Mouse (Mus musculus) bone marrow macrophage, adult 2 months (primary cell): ENCODE measurements at regions not wholly inside any gene's neighbourhood (a gene's known extent, or its start where the extent isn't known, plus 50 kb on each side); places are given as distances from the start of the nearest gene placed in this dataset.

Experiments used
- H3K27ac ChIP-seq: 2 replicates; pipeline ENCODE4 v1.5.1; 2012; ENCODE audit warnings: low read depth, low read length; ENCODE audit not compliant: insufficient read depth
- H3K4me1 ChIP-seq: 2 replicates; pipeline ENCODE4 v1.6.1; 2012; ENCODE audit warnings: low read length; ENCODE audit not compliant: control insufficient read depth, insufficient read depth
- H3K4me3 ChIP-seq: 2 replicates; pipeline ENCODE4 v1.5.1; 2012; ENCODE audit warnings: mild to moderate bottlenecking, low read length, moderate library complexity; ENCODE audit not compliant: insufficient read depth
- CTCF ChIP-seq: IDR thresholded peaks from 2 replicates; pipeline ENCODE4 v1.5.1; 2012; ENCODE audit warnings: low read depth, mild to moderate bottlenecking, low read length, moderate library complexity
- POLR2A ChIP-seq: IDR thresholded peaks from 2 replicates; pipeline ENCODE4 v1.6.1; 2012; ENCODE audit warnings: mild to moderate bottlenecking, low read depth, low read length, borderline replicate concordance

- Histone ChIP-seq H3K4me3 (no peak overlapping the region), H3K27ac (no peak overlapping the region), H3K4me1 (no peaks in the 10 kb centered on the region)
- TF ChIP-seq CTCF (no peak), POLR2A (no peak)
Observed at GRCm38 (mm10) chr7:129789461-129789860, 197.8 kb downstream of the Wdr11 start.

GRCm38 (mm10) chr7:129790590-129791449 is 199.2 kb downstream of the Wdr11 start:
- TF ChIP-seq CTCF = no peak
- no peak for TF ChIP-seq POLR2A
- H3K4me3 ChIP-seq = no peak overlapping the region

GRCm38 (mm10) chr7:129791450-129791820 is 199.8 kb downstream of the Wdr11 start:
- TF ChIP-seq CTCF (no peak), POLR2A (no peak)
- H3K4me3 ChIP-seq = no peak overlapping the region
- H3K4me1 ChIP-seq = no peaks in the 10 kb centered on the region
- no peak overlapping the region for H3K27ac ChIP-seq

More at GRCm38 (mm10) chr7:129790590-129791449, 199.2 kb downstream of the Wdr11 start:
- H3K27ac ChIP-seq = no peak overlapping the region
- H3K4me1 ChIP-seq = no peaks in the 10 kb centered on the region

- H3K4me3 ChIP-seq = no peak overlapping the region
- H3K4me1 ChIP-seq = no peaks in the 10 kb centered on the region
- H3K27ac ChIP-seq = no peak overlapping the region
- no peak for TF ChIP-seq CTCF
- no peak for TF ChIP-seq POLR2A
Observed at GRCm38 (mm10) chr7:129793733-129794132, 202.1 kb downstream of the Wdr11 start.

GRCm38 (mm10) chr7:129794276-129794675 is 202.6 kb downstream of the Wdr11 start:
- Histone ChIP-seq H3K27ac (no peak overlapping the region), H3K4me3 (no peak overlapping the region), H3K4me1 (no peaks in the 10 kb centered on the region)
- no peak for TF ChIP-seq POLR2A
- no peak for TF ChIP-seq CTCF

- Histone ChIP-seq H3K27ac (no peak overlapping the region), H3K4me1 (no peaks in the 10 kb centered on the region), H3K4me3 (no peak overlapping the region)
- TF ChIP-seq POLR2A = no peak
- TF ChIP-seq CTCF = no peak
Observed at GRCm38 (mm10) chr7:129798525-129798924, 206.9 kb downstream of the Wdr11 start.

- H3K4me1 ChIP-seq = no peaks in the 10 kb centered on the region
- no peak overlapping the region for H3K27ac ChIP-seq
- TF ChIP-seq CTCF (no peak), POLR2A (no peak)
- H3K4me3 ChIP-seq = no peak overlapping the region
Observed at GRCm38 (mm10) chr7:129800461-129800867, 208.8 kb downstream of the Wdr11 start.

- TF ChIP-seq CTCF (no peak), POLR2A (no peak)
- H3K27ac ChIP-seq = no peak overlapping the region
- no peaks in the 10 kb centered on the region for H3K4me1 ChIP-seq
- H3K4me3 ChIP-seq = no peak overlapping the region
Observed at GRCm38 (mm10) chr7:129801431-129801847, 209.8 kb downstream of the Wdr11 start.

GRCm38 (mm10) chr7:129802168-129802567 is 210.5 kb downstream of the Wdr11 start:
- no peak overlapping the region for H3K4me3 ChIP-seq
- TF ChIP-seq POLR2A (no peak), CTCF (no peak)
- no peak overlapping the region for H3K27ac ChIP-seq
- no peaks in the 10 kb centered on the region for H3K4me1 ChIP-seq

GRCm38 (mm10) chr7:129805340-129805739 is 213.7 kb downstream of the Wdr11 start:
- Histone ChIP-seq H3K4me1 (no peaks in the 10 kb centered on the region), H3K27ac (no peak overlapping the region), H3K4me3 (no peak overlapping the region)
- TF ChIP-seq POLR2A = no peak
- TF ChIP-seq CTCF = no peak

GRCm38 (mm10) chr7:129810141-129810540 is 218.5 kb downstream of the Wdr11 start:
- no peak overlapping the region for H3K27ac ChIP-seq
- no peaks in the 10 kb centered on the region for H3K4me1 ChIP-seq
- no peak for TF ChIP-seq POLR2A
- no peak for TF ChIP-seq CTCF
- no peak overlapping the region for H3K4me3 ChIP-seq
